Comparison of ENCODE assay signal across 24 mouse cellular contexts in the genomic region with DNA sequence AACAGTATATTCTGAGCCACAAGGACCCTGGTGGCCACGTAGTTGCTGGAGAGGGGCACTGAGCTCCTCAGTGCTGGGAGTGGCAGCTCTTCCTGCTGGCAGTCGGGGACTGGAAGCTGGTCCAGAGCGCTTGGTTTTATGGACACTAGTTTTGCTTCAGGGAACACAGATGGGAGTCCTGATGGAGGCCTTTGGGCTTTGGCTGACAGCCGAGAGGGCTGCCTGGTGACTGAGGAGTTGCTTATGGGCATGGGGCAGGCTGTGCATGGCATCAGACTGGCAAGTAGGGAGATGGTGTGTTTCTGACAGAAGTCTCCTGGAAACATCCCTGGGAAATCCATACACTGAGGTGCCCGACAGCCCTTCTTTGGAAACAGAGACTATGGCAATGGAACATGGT. TPM values are rescaled to one million over a fixed set of nuclear protein-coding genes. Genes with fewer than 3 reads are reported as not detected.
DNase-seq lines count a peak whose midpoint lies in the region; ATAC-seq and TF ChIP-seq lines count a peak whose summit lies in the region.
"Had no signal": no experiment of that assay in that cellular context is flagged by ENCODE, and none has a peak within 500 bp of the region (broad histone marks: within the 10 kb centered on the region; RNA-seq: fewer than 3 reads in every experiment).

No protein-coding gene starts in this region.

- H3K27me3 ChIP-seq in stomach, postnatal 0 days (ENCODE audit: control insufficient read depth, insufficient read depth, low read length): no peaks in the 10 kb centered on the region
- no peaks in the 10 kb centered on the region for H3K27me3 ChIP-seq in liver, embryonic 11.5 days (replicated peaks; ENCODE audit: control insufficient read depth, insufficient read depth, low read length)
- H3K27me3 ChIP-seq: embryonic facial prominence, embryonic 15.5 days; hindbrain, embryonic 15.5 days had no signal

- H3K4me3 ChIP-seq in stomach, postnatal 0 days (ENCODE audit: low read depth, low read length): no peak overlapping the region
- no peak overlapping the region for H3K4me3 ChIP-seq in liver, embryonic 11.5 days (ENCODE audit: low read depth, low read length)
- H3K4me3 ChIP-seq: embryonic facial prominence, embryonic 15.5 days; erythroblast, embryonic 14.5 days; forebrain, embryonic 10.5 days; heart, adult 2 months; heart, embryonic 15.5 days; hindbrain, embryonic 10.5 days; hindbrain, embryonic 15.5 days had no signal

- WGBS in stomach, postnatal 0 days: 90% methylated on average over 5 of the region's 5 CpGs
- 79% methylated on average over 5 of the region's 5 CpGs for WGBS in liver, embryonic 11.5 days

- no peak overlapping the region for H3K4me2 ChIP-seq in stomach, postnatal 0 days (replicated peaks; ENCODE audit: low read depth)
- no peak overlapping the region for H3K4me2 ChIP-seq in liver, embryonic 11.5 days
- H3K4me2 ChIP-seq: embryonic facial prominence, embryonic 15.5 days; heart, embryonic 11.5 days; heart, embryonic 15.5 days; hindbrain, embryonic 15.5 days had no signal

- H3K9ac ChIP-seq in stomach, postnatal 0 days (ENCODE audit: low read length): no peak overlapping the region
- H3K9ac ChIP-seq in liver, embryonic 11.5 days (ENCODE audit: low read depth, low read length): no peak overlapping the region
- H3K9ac ChIP-seq: embryonic facial prominence, embryonic 15.5 days; heart, embryonic 15.5 days; hindbrain, embryonic 15.5 days had no signal

- TF ChIP-seq EP300 in stomach, postnatal 0 days (optimal IDR thresholded peaks at IDR 0.05): no peak

- no peaks in the 10 kb centered on the region for H3K4me1 ChIP-seq in stomach, postnatal 0 days (replicated peaks; ENCODE audit: control insufficient read depth, insufficient read depth)
- no peaks in the 10 kb centered on the region for H3K4me1 ChIP-seq in liver, embryonic 11.5 days (replicated peaks; ENCODE audit: control insufficient read depth, insufficient read depth, low read length)
- H3K4me1 ChIP-seq: embryonic facial prominence, embryonic 15.5 days; forebrain, embryonic 10.5 days; heart, embryonic 15.5 days had no signal

- no peak overlapping the region for H3K27ac ChIP-seq in stomach, postnatal 0 days (replicated peaks)
- no peak overlapping the region for H3K27ac ChIP-seq in liver, embryonic 11.5 days (ENCODE audit: low read depth, low read length)
- H3K27ac ChIP-seq: embryonic facial prominence, embryonic 15.5 days; forebrain, embryonic 10.5 days; heart, adult 2 months; heart, embryonic 15.5 days; hindbrain, embryonic 10.5 days; hindbrain, embryonic 15.5 days had no signal

- ATAC-seq in stomach, postnatal 0 days (ENCODE audit: low FRiP score, low TSS enrichment): no peak
- no peak for ATAC-seq in liver, embryonic 11.5 days (replicated peaks; ENCODE audit: low FRiP score)
- ATAC-seq: CD4-positive, CD25-positive, alpha-beta regulatory T cell, adult 4 months; forebrain, embryonic 14.5 days; intestine, embryonic 16.5 days had no signal

- no peak for TF ChIP-seq CTCF in stomach, postnatal 0 days (IDR thresholded peaks at IDR 0.05; ENCODE audit: low read depth)

- DNase-seq in brain, adult 2 months (ENCODE audit: low read depth, low spot score): peak; percentile 57
- peak; percentile 40 for DNase-seq in cerebellum, adult 11-12 months
- DNase-seq in cerebellum, adult 9-10 months: peak; percentile 36
- peak; percentile 59 to 76 for DNase-seq in cerebellum, postnatal 25 days
- no peak for DNase-seq in right cerebral cortex, adult 18-20 months
- no peak for DNase-seq in stomach, postnatal 0 days (ENCODE audit: low spot score)
- no peak for DNase-seq in liver, embryonic 11.5 days (ENCODE audit: low spot score)
- DNase-seq: adrenal gland, adult 8-10 months; adrenal gland, postnatal 36 days; embryo, embryonic 11 days; gastrocnemius, postnatal 14 days; heart, adult 2 months; kidney, adult 8-10 months had no signal

- no peaks in the 10 kb centered on the region for H3K9me3 ChIP-seq in stomach, postnatal 0 days (ENCODE audit: control insufficient read depth, low read length)
- no peaks in the 10 kb centered on the region for H3K9me3 ChIP-seq in liver, embryonic 11.5 days (ENCODE audit: control insufficient read depth, low read length)
- H3K9me3 ChIP-seq: embryonic facial prominence, embryonic 15.5 days; forebrain, embryonic 10.5 days; heart, embryonic 15.5 days; hindbrain, embryonic 10.5 days; hindbrain, embryonic 15.5 days had no signal

- no peaks in the 10 kb centered on the region for H3K36me3 ChIP-seq in stomach, postnatal 0 days (ENCODE audit: control insufficient read depth, insufficient read depth, low read length)
- H3K36me3 ChIP-seq in liver, embryonic 11.5 days (ENCODE audit: control insufficient read depth, insufficient read depth, low read length): no peaks in the 10 kb centered on the region
- H3K36me3 ChIP-seq: embryonic facial prominence, embryonic 15.5 days; forebrain, embryonic 10.5 days; G1E; heart, embryonic 15.5 days; hindbrain, embryonic 10.5 days; hindbrain, embryonic 15.5 days had no signal

RNA-seq across cellular contexts. Expression of a gene that starts 51.4 kb away (rescaled TPM):
- polyA plus RNA-seq in stomach, postnatal 0 days (2015; fragmentation: Nextera tagmentation; extraction: Ambion mirVana): 6.8 and 8.5 TPM in 2 replicates
- 9.4 and 11.8 TPM in 2 replicates for polyA plus RNA-seq in liver, embryonic 11.5 days (2014; fragmentation: Nextera tagmentation; extraction: Ambion mirVana)
- polyA plus RNA-seq: erythroblast, embryonic 14.5 days; G1E had no signal

Comparison
In these comparisons a context has a peak if more than half of its experiments do, and no peak if none do; other contexts are left out.
1. DNase-seq: peak in brain, adult 2 months (single experiment), cerebellum, adult 11-12 months (single experiment), cerebellum, adult 9-10 months (single experiment) and cerebellum, postnatal 25 days (2 of 2); none in right cerebral cortex, adult 18-20 months (single experiment), stomach, postnatal 0 days (single experiment) and liver, embryonic 11.5 days (single experiment).